Mouse (Mus musculus) heart, embryonic 16.5 days (tissue): ENCODE results near the gene Snd1. TPM values are rescaled to one million over a fixed set of nuclear protein-coding genes. Genes with fewer than 3 reads are reported as not detected.

Experiments
- ATAC-seq: fragments of 200-750 bp; cut with Nextera tagmentation; replicated peaks from 2 replicates; pipeline ENCODE4 v1.8.0; 2017; ENCODE audit warnings: moderate number of reproducible peaks; ENCODE audit not compliant: insufficient read depth, low FRiP score; ENCODE audit errors: extremely low read depth
- H3K27ac ChIP-seq: fragments of 300-500 bp; sonication (generic); 2 replicates; pipeline ENCODE4 v1.5.1; 2014; ENCODE audit warnings: mild to moderate bottlenecking, low read length, control low read depth, moderate library complexity
- H3K27me3 ChIP-seq: fragments of 300-500 bp; sonication (generic); 2 replicates; pipeline ENCODE4 v1.6.1; 2014; ENCODE audit warnings: low read length, mixed read lengths; ENCODE audit not compliant: control insufficient read depth, insufficient read depth
- H3K36me3 ChIP-seq: fragments of 300-500 bp; sonication (generic); 2 replicates; pipeline ENCODE4 v1.6.1; 2014; ENCODE audit not compliant: control insufficient read depth, insufficient read depth
- H3K4me1 ChIP-seq: fragments of 300-500 bp; sonication (generic); 2 replicates; pipeline ENCODE4 v1.6.1; 2014; ENCODE audit warnings: low read length, mixed read lengths; ENCODE audit not compliant: control insufficient read depth, insufficient read depth
- H3K4me2 ChIP-seq: fragments of 300-500 bp; sonication (generic); 2 replicates; pipeline ENCODE4 v1.6.1; 2014; ENCODE audit warnings: low read depth, mild to moderate bottlenecking, control low read depth, low read length
- H3K4me3 ChIP-seq: fragments of 300-500 bp; sonication (generic); 2 replicates; pipeline ENCODE4 v1.5.1; 2014; ENCODE audit warnings: mild to moderate bottlenecking, control low read depth, low read length
- H3K9ac ChIP-seq: fragments of 300-500 bp; sonication (generic); 2 replicates; pipeline ENCODE4 v1.6.1; 2014; ENCODE audit warnings: low read length, control low read depth
- H3K9me3 ChIP-seq: fragments of 300-500 bp; sonication (generic); replicated peaks from 2 replicates; pipeline ENCODE4 v1.6.1; 2016; ENCODE audit warnings: low read length; ENCODE audit not compliant: control insufficient read depth
- WGBS: fragments of 180-500 bp; shearing (Covaris S2); extraction: QIAGEN DNeasy Blood & Tissue Kit; methylation state at CpG from one replicate; pipeline ENCODE4 v1.1.7; 2014; 5-methylcytosine and 5-hydroxymethylcytosine counted together
- polyA plus RNA-seq: library from polyadenylated mRNA; unstranded; fragments of >200 nt; fragmentation: Nextera tagmentation; extraction: Ambion mirVana; gene quantifications from 2 replicates; pipeline ENCODE4 v1.2.1, GENCODE M21; 2015

Gene Snd1
- polyA plus RNA-seq, 1 experiment from 2014 or later, result 81.8 TPM

- H3K4me1 ChIP-seq, result peaks cover 35% of the 10 kb centered on the region
- peaks cover 4% of the 10 kb centered on the region for H3K36me3 ChIP-seq
- H3K4me2 ChIP-seq, result no peak overlapping the region
- H3K4me3 ChIP-seq, result no peak overlapping the region
- H3K27me3 ChIP-seq, result no peaks in the 10 kb centered on the region
- WGBS, result 40% methylated on average over 2 of the region's 2 CpGs
- H3K9ac ChIP-seq, result no peak overlapping the region
- H3K27ac ChIP-seq, result no peak overlapping the region
- no peak for ATAC-seq
- no peaks in the 10 kb centered on the region for H3K9me3 ChIP-seq
These were observed 235.1 kb downstream of the Snd1 start for GRCm38 (mm10) chr6:28710035-28710434.

- no peaks in the 10 kb centered on the region for H3K27me3 ChIP-seq
- no peak overlapping the region for H3K27ac ChIP-seq
- no peaks in the 10 kb centered on the region for H3K9me3 ChIP-seq
- peaks cover 16% of the 10 kb centered on the region for H3K4me1 ChIP-seq
- no peak overlapping the region for H3K9ac ChIP-seq
- H3K36me3 ChIP-seq, result no peaks in the 10 kb centered on the region
- 49% methylated on average over 7 of the region's 7 CpGs for WGBS
- no peak overlapping the region for H3K4me3 ChIP-seq
- peak; percentile 32; the same call in 1 of the 2 replicates for ATAC-seq
- no peak overlapping the region for H3K4me2 ChIP-seq
These were observed 242.4 kb downstream of the Snd1 start for GRCm38 (mm10) chr6:28717203-28717844.

GRCm38 (mm10) chr6:28717845-28718237 lies 242.9 kb downstream of the Snd1 start:
- Histone ChIP-seq H3K4me3 (no peak overlapping the region), H3K27ac (no peak overlapping the region), H3K36me3 (no peaks in the 10 kb centered on the region), H3K27me3 (no peaks in the 10 kb centered on the region), H3K9ac (no peak overlapping the region), H3K9me3 (no peaks in the 10 kb centered on the region), H3K4me1 (peaks cover 16% of the 10 kb centered on the region), H3K4me2 (no peak overlapping the region)
- WGBS, result 28% methylated on average over 4 of the region's 4 CpGs
- no peak for ATAC-seq

DNA sequence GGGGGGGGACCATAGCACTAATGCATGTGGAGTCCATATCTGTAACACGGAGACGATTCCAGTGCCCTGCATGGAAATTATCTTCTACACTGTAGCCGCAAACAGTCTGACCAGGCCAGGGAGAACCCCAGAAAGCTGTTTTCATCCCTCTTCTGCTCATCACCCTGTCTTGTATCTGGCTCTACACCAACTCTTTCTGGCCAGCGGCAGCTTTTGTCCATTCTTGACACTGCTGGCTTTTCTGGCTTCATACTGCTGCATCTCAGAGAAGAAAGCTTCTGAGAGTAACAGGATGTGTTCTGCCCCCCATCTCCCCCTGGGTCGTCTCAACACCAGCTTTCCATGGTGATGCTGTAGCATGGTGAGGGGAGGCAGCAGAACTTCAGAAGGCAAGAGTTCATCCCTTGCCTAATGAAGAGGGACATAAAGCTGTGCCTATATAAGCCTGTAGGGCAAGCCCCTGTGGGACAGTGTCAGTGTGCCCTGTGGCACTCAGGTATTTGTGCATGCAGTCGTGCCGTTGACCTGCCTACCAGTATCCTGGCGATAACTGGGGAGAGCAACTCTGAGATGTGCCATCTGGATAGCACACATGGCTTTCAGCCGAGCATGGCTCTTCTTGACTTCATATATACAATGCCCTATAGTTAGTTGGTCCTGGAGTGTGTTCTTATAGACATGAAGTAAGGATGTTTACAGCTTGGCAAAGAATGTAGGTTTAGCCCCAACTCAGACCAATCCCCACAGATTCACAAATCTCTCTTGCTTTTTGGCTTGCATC lies 245.6 kb downstream of the Snd1 start:
- Histone ChIP-seq H3K9me3 (no peaks in the 10 kb centered on the region), H3K36me3 (peaks cover 2% of the 10 kb centered on the region), H3K4me1 (peaks cover 9% of the 10 kb centered on the region; the same call in 1 of the 2 replicates), H3K27me3 (no peaks in the 10 kb centered on the region), H3K9ac (no peak overlapping the region), H3K4me2 (no peak overlapping the region), H3K4me3 (no peak overlapping the region), H3K27ac (no peak overlapping the region)
- ATAC-seq, result no peak
- WGBS, result 79% methylated on average over 9 of the region's 9 CpGs

DNA sequence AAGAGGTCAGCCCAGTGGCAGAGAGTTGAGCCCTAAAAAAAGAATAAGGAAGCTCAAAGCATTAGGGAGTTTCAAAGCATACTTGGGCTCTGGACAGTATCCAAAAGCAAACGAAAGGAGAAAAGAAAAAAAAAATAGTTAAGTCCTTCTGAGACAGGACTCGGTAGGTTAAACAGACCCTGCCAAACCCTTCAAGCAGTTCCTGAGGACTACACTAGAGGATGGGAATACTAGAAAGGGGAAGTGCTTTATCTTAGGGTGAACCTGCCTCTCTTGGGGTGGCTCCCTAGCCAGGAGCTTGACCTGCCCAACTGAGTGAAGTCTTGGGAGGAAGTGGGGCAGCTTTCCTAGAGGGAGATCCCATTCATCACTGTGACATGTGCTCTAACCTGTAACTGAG lies 248.1 kb downstream of the Snd1 start:
- Histone ChIP-seq H3K4me3 (no peak overlapping the region), H3K27me3 (no peaks in the 10 kb centered on the region), H3K4me2 (no peak overlapping the region), H3K4me1 (no peaks in the 10 kb centered on the region), H3K27ac (no peak overlapping the region), H3K9me3 (no peaks in the 10 kb centered on the region), H3K36me3 (peaks cover 6% of the 10 kb centered on the region), H3K9ac (no peak overlapping the region)
- no peak for ATAC-seq
- WGBS, result 27% methylated on average over 2 of the region's 2 CpGs

- H3K27ac ChIP-seq, result no peak overlapping the region
- H3K4me1 ChIP-seq, result peaks cover 6% of the 10 kb centered on the region
- no peak overlapping the region for H3K4me2 ChIP-seq
- H3K9ac ChIP-seq, result no peak overlapping the region
- H3K36me3 ChIP-seq, result peaks cover 6% of the 10 kb centered on the region
- no peaks in the 10 kb centered on the region for H3K9me3 ChIP-seq
- H3K27me3 ChIP-seq, result no peaks in the 10 kb centered on the region
- no peak for ATAC-seq
- WGBS, result 84% methylated on average over 5 of the region's 5 CpGs
- no peak overlapping the region for H3K4me3 ChIP-seq
These were observed 249.8 kb downstream of the Snd1 start for GRCm38 (mm10) chr6:28724776-28725175.

DNA sequence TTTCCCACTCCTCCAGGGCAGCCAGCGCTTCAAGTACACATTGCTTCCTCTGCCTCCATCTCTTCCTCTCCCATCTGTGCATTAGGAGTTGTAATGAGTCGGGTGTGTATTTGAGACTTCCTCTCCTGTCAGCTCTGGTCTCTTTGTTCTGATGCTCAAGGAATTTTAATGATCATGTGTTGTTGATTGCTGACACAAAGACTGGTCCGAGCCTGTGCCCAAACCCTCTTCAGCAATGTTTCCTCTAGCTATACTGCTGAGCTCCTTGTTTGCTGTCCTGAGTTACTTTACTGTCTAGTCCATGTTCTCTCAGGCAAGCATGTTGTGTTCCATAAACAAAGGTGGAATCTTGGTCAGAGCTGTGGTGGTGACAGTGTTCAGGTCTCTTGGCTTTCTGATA lies 254.3 kb downstream of the Snd1 start:
- Histone ChIP-seq H3K27ac (no peak overlapping the region), H3K4me1 (peaks cover 11% of the 10 kb centered on the region), H3K4me2 (no peak overlapping the region), H3K4me3 (no peak overlapping the region), H3K36me3 (peaks cover 6% of the 10 kb centered on the region), H3K27me3 (no peaks in the 10 kb centered on the region), H3K9me3 (no peaks in the 10 kb centered on the region), H3K9ac (no peak overlapping the region)
- WGBS, result 30% methylated on average over 3 of the region's 3 CpGs
- no peak for ATAC-seq

GRCm38 (mm10) chr6:28729649-28730048 lies 254.7 kb downstream of the Snd1 start:
- no peak for ATAC-seq
- peaks cover 11% of the 10 kb centered on the region for H3K4me1 ChIP-seq
- H3K36me3 ChIP-seq, result peaks cover 6% of the 10 kb centered on the region
- H3K4me2 ChIP-seq, result no peak overlapping the region
- no peak overlapping the region for H3K4me3 ChIP-seq
- H3K9me3 ChIP-seq, result no peaks in the 10 kb centered on the region
- H3K9ac ChIP-seq, result no peak overlapping the region
- H3K27me3 ChIP-seq, result no peaks in the 10 kb centered on the region
- H3K27ac ChIP-seq, result no peak overlapping the region
- 34% methylated on average over 2 of the region's 2 CpGs for WGBS

DNA sequence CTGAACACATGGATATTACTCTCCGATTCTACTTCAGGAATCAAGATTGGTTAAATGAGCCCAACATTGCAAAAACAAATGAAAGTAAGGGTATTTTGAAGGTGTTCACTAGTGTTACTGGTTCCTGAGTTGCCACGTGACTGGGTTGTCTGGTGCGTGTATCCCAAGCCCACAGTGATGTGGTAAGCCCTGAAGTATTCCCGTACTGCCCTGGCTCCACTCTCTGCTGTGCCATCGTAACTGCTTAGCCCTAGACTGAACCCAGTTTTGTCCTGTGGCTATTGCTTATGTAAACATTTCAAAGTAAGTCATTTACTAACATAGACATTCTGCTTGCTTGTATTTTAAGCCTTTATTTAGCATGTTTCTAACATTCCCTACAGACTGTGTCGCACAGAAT lies 256.3 kb downstream of the Snd1 start:
- H3K4me2 ChIP-seq, result no peak overlapping the region
- H3K27me3 ChIP-seq, result no peaks in the 10 kb centered on the region
- H3K9me3 ChIP-seq, result no peaks in the 10 kb centered on the region
- no peak overlapping the region for H3K4me3 ChIP-seq
- no peaks in the 10 kb centered on the region for H3K36me3 ChIP-seq
- peaks cover 11% of the 10 kb centered on the region for H3K4me1 ChIP-seq
- WGBS, result 86% methylated on average over 6 of the region's 6 CpGs
- no peak overlapping the region for H3K9ac ChIP-seq
- no peak for ATAC-seq
- H3K27ac ChIP-seq, result no peak overlapping the region
